Mouse (Mus musculus): ENCODE data around the gene 1520401A03Rik. TPM values are rescaled to one million over a fixed set of nuclear protein-coding genes. Genes with fewer than 3 reads are reported as not detected.

Gene 1520401A03Rik
- polyA plus RNA-seq, 1 experiment, result not detected

GRCm38 (mm10) chr17:23737493-23738445 lies 15.2 kb upstream of the 1520401A03Rik start:
- Histone ChIP-seq H3K4me3 (replicated peaks; ENCODE audit: extremely low read depth, low read depth, low read length) (no peak overlapping the region), H3K4me1 (ENCODE audit: control insufficient read depth, insufficient read depth, low read length) (peaks cover 14% of the 10 kb centered on the region)
- no peak for TF ChIP-seq POLR2A (IDR thresholded peaks at IDR 0.05; ENCODE audit: borderline replicate concordance, extremely low read depth, low read depth, low read length)
- 0 out of 2 replicates have a peak, but pooled peaks have one; percentile 11 for TF ChIP-seq CTCF (IDR thresholded peaks at IDR 0.05; ENCODE audit: insufficient read depth, low read length)
- 80% methylated on average over 15 of the region's 15 CpGs for WGBS
- no peak for DNase-seq

GRCm38 (mm10) chr17:23734341-23734740 lies 11.8 kb upstream of the 1520401A03Rik start:
- Histone ChIP-seq H3K4me3 (replicated peaks; ENCODE audit: extremely low read depth, low read depth, low read length) (no peak overlapping the region), H3K4me1 (ENCODE audit: control insufficient read depth, insufficient read depth, low read length) (peaks cover 6% of the 10 kb centered on the region)
- 45% methylated on average over 1 of the region's 1 CpGs for WGBS
- no peak for DNase-seq
- no peak for TF ChIP-seq POLR2A (IDR thresholded peaks at IDR 0.05; ENCODE audit: borderline replicate concordance, extremely low read depth, low read depth, low read length)
- no peak for TF ChIP-seq CTCF (IDR thresholded peaks at IDR 0.05; ENCODE audit: insufficient read depth, low read length)

DNA sequence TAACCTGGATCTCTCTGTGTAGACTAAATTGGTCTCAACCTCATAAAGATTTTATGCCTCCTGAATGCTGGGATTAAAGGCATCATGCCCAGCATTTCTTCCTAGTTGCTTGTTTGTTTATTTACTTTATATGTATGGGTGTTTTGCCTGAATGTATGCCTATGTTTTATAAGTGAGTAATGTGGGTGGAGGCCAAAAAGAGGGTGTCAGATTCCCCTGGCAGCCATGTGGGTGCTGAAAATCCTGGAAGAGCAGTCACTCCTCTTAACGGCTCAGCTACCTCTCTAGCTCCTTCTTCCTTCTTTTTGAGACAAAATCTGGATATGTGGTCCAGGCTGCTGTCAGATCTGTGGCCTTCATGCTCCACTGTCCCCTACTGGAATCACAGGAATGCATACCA lies 7.9 kb upstream of the 1520401A03Rik start:
- TF ChIP-seq POLR2A (IDR thresholded peaks at IDR 0.05; ENCODE audit: borderline replicate concordance, extremely low read depth, low read depth, low read length), result no peak
- TF ChIP-seq CTCF (IDR thresholded peaks at IDR 0.05; ENCODE audit: insufficient read depth, low read length), result no peak
- WGBS, result 54% methylated on average over 1 of the region's 1 CpGs
- Histone ChIP-seq H3K4me1 (ENCODE audit: control insufficient read depth, insufficient read depth, low read length) (peaks cover 3% of the 10 kb centered on the region; the same call in 1 of the 2 replicates), H3K4me3 (replicated peaks; ENCODE audit: extremely low read depth, low read depth, low read length) (no peak overlapping the region)
- DNase-seq, result no peak

DNA sequence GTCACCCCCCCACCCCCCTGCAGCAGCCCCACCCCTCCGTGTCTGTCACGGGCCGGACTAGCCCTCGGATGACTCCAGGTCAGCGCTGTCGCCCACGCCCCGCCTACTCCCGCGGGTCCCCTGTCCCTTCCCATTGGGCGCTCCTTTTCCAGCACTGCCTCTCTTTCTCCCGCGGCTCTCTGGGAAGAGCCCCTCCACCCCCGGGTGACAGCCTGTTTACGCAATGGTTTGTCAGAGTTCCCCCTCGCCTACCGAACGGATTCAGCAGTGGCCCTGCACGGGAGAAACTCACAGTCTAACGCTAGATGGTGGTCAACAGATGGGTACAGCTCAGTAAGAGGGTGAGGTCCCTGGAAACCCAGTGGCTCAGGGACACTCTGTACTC lies 4.2 kb upstream of the 1520401A03Rik start:
- peaks cover 3% of the 10 kb centered on the region; the same call in 1 of the 2 replicates for H3K4me1 ChIP-seq (ENCODE audit: control insufficient read depth, insufficient read depth, low read length)
- under 1% methylated on average over 19 of the region's 20 CpGs for WGBS
- no peak for TF ChIP-seq CTCF (IDR thresholded peaks at IDR 0.05; ENCODE audit: insufficient read depth, low read length)
- peak; percentile 45; the same call in 1 of the 2 replicates for TF ChIP-seq POLR2A (IDR thresholded peaks at IDR 0.05; ENCODE audit: borderline replicate concordance, extremely low read depth, low read depth, low read length)
- DNase-seq, result peak; percentile 71
- peak overlapping the region; percentile 71 for H3K4me3 ChIP-seq (replicated peaks; ENCODE audit: extremely low read depth, low read depth, low read length)

GRCm38 (mm10) chr17:23725999-23726757 lies 3.6 kb upstream of the 1520401A03Rik start, which contains the start of gene Pkmyt1:
Pkmyt1 (plus strand) TSS chr17:23726336.
- peak; percentile 97 for DNase-seq
- WGBS, result 2% methylated on average over 58 of the region's 73 CpGs
- H3K4me1 ChIP-seq (ENCODE audit: control insufficient read depth, insufficient read depth, low read length), result peaks cover 3% of the 10 kb centered on the region; the same call in 1 of the 2 replicates

DNA sequence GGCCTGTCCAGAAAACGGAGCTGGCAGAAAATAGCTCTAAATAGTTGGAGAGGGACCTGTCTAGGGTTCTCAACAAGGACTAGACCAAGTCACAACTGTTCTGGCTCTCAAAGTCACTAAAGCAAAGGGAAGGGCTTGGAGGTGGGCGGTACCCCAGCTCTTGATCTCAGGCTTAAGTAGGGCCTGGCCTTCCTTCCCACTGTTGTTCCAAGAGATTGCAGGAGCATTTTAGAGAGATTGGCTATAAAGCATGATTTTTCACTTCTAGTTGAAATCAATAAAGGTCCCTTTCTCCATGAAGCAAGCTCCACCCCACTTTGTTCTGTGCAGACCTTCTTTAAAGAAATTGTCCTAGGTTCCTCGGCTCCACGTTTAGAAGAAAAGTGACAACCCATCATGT lies 2.9 kb upstream of the 1520401A03Rik start:
- WGBS, result 41% methylated on average over 4 of the region's 4 CpGs
- Histone ChIP-seq H3K4me3 (replicated peaks; ENCODE audit: extremely low read depth, low read depth, low read length) (no peak overlapping the region), H3K4me1 (ENCODE audit: control insufficient read depth, insufficient read depth, low read length) (peaks cover 3% of the 10 kb centered on the region; the same call in 1 of the 2 replicates)
- TF ChIP-seq CTCF (IDR thresholded peaks at IDR 0.05; ENCODE audit: insufficient read depth, low read length) (no peak), POLR2A (IDR thresholded peaks at IDR 0.05; ENCODE audit: borderline replicate concordance, extremely low read depth, low read depth, low read length) (no peak)
- DNase-seq, result no peak

More at GRCm38 (mm10) chr17:23725999-23726757, 3.6 kb upstream of the 1520401A03Rik start, which contains the start of gene Pkmyt1:
- peak within 1 kb of the TSS; percentile 71 for H3K4me3 ChIP-seq (replicated peaks; ENCODE audit: extremely low read depth, low read depth, low read length)
- TF ChIP-seq POLR2A (IDR thresholded peaks at IDR 0.05; ENCODE audit: borderline replicate concordance, extremely low read depth, low read depth, low read length) (peak; percentile 92; the same call in 1 of the 2 replicates), CTCF (IDR thresholded peaks at IDR 0.05; ENCODE audit: insufficient read depth, low read length) (no peak)

DNA sequence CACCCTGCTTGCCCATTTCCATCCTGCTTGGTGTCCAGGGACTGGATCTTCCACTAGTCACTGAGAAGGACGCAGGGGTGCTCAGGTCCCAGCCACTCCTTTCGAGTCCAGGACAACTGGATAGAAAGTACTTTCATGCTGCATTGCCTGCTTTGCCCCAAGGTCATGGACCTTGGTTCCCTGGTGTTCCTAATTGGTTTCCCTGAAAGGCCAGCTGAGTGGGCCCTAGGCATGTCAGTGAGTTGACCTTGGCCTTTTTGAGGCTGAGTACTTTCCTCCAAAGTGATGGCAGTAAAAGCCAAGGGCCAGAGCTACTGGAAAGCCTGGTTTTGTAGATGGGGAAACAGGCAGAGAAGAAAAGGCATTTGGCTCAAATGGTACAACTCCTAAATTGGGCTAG lies 697 bp downstream of the 1520401A03Rik start:
- DNase-seq, result no peak
- 89% methylated on average over 2 of the region's 2 CpGs for WGBS
- Histone ChIP-seq H3K4me3 (replicated peaks; ENCODE audit: extremely low read depth, low read depth, low read length) (no peak overlapping the region), H3K4me1 (ENCODE audit: control insufficient read depth, insufficient read depth, low read length) (peaks cover 2% of the 10 kb centered on the region; the same call in 1 of the 2 replicates)
- TF ChIP-seq POLR2A (IDR thresholded peaks at IDR 0.05; ENCODE audit: borderline replicate concordance, extremely low read depth, low read depth, low read length) (no peak), CTCF (IDR thresholded peaks at IDR 0.05; ENCODE audit: insufficient read depth, low read length) (no peak)

DNA sequence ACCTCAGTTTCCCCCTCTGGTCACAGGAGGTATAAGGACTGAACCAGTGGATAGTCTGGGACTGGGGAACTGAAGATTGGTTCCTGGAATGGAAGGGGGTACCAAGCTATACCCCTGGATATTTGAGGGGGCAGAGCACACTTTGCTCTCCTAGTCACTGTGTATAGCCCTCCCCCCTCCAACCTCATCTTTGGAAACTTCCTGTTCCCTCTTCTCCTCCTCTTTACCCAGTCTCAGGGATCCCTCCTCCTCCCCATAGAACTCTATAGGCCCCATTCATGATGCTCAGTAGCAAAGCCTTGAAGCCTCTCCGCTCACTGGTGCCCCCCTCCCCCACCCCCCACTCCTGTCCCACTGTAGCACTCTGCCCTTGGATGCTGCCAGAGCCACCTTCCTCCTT lies 3.1 kb downstream of the 1520401A03Rik start:
- no peak for DNase-seq
- no peak for TF ChIP-seq POLR2A (IDR thresholded peaks at IDR 0.05; ENCODE audit: borderline replicate concordance, extremely low read depth, low read depth, low read length)
- TF ChIP-seq CTCF (IDR thresholded peaks at IDR 0.05; ENCODE audit: insufficient read depth, low read length), result no peak
- 33% methylated on average over 1 of the region's 1 CpGs for WGBS
- no peaks in the 10 kb centered on the region for H3K4me1 ChIP-seq (ENCODE audit: control insufficient read depth, insufficient read depth, low read length)
- H3K4me3 ChIP-seq (replicated peaks; ENCODE audit: extremely low read depth, low read depth, low read length), result no peak overlapping the region

GRCm38 (mm10) chr17:23717003-23717402 lies 5.6 kb downstream of the 1520401A03Rik start:
- Histone ChIP-seq H3K4me3 (replicated peaks; ENCODE audit: extremely low read depth, low read depth, low read length) (no peak overlapping the region), H3K4me1 (ENCODE audit: control insufficient read depth, insufficient read depth, low read length) (no peaks in the 10 kb centered on the region)
- TF ChIP-seq POLR2A (IDR thresholded peaks at IDR 0.05; ENCODE audit: borderline replicate concordance, extremely low read depth, low read depth, low read length), result no peak
- no peak for DNase-seq
- 42% methylated on average over 2 of the region's 2 CpGs for WGBS

Data from lung, adult 2 months (tissue).